Mouse (Mus musculus) splenic B cell, adult 2 months (primary cell): ENCODE data around the gene Mef2c.

ENCODE experiments used
- DNase-seq: peaks from one replicate; pipeline ENCODE4 v3.0.0-alpha.2; 2011; ENCODE audit warnings: low read depth, low spot score
- H3K27me3 ChIP-seq: 2 replicates; pipeline ENCODE4 v1.6.1; 2012; ENCODE audit warnings: mild to moderate bottlenecking, low read length, moderate library complexity, mixed read lengths; ENCODE audit not compliant: control insufficient read depth, poor library complexity, insufficient read depth, severe bottlenecking
- H3K36me3 ChIP-seq: 2 replicates; pipeline ENCODE4 v1.6.1; 2012; ENCODE audit warnings: mild to moderate bottlenecking, low read length, moderate library complexity, mixed read lengths; ENCODE audit not compliant: control insufficient read depth, poor library complexity, insufficient read depth, severe bottlenecking

The Mef2c gene

GRCm38 (mm10) chr13:83507687-83508086 lies 3.9 kb downstream of the Mef2c start:
- DNase-seq: no peak
- H3K27me3 ChIP-seq: no peaks in the 10 kb centered on the region
- no peaks in the 10 kb centered on the region for H3K36me3 ChIP-seq

GRCm38 (mm10) chr13:83515013-83515547 lies 11.2 kb downstream of the Mef2c start:
- Histone ChIP-seq H3K36me3 (no peaks in the 10 kb centered on the region), H3K27me3 (no peaks in the 10 kb centered on the region)
- DNase-seq: no peak

- Histone ChIP-seq H3K36me3 (no peaks in the 10 kb centered on the region), H3K27me3 (no peaks in the 10 kb centered on the region)
- DNase-seq: peak; percentile 84
Measured at GRCm38 (mm10) chr13:83517660-83518609, 14.1 kb downstream of the Mef2c start.

GRCm38 (mm10) chr13:83520807-83521206 lies 17.0 kb downstream of the Mef2c start:
- DNase-seq: no peak
- H3K27me3 ChIP-seq: no peaks in the 10 kb centered on the region
- H3K36me3 ChIP-seq: no peaks in the 10 kb centered on the region

- DNase-seq: peak; percentile 77
- Histone ChIP-seq H3K27me3 (no peaks in the 10 kb centered on the region), H3K36me3 (0 out of 2 replicates have a peak, but pooled peaks cover 2% of the 10 kb centered on the region)
Measured at GRCm38 (mm10) chr13:83523232-83523969, 19.6 kb downstream of the Mef2c start.

- H3K27me3 ChIP-seq: no peaks in the 10 kb centered on the region
- 0 out of 2 replicates have a peak, but pooled peaks cover 2% of the 10 kb centered on the region for H3K36me3 ChIP-seq
- DNase-seq: peak; percentile 77
Measured at GRCm38 (mm10) chr13:83524159-83524901, 20.5 kb downstream of the Mef2c start.

GRCm38 (mm10) chr13:83524902-83525715 lies 21.3 kb downstream of the Mef2c start:
- DNase-seq: peak; percentile 45
- Histone ChIP-seq H3K36me3 (0 out of 2 replicates have a peak, but pooled peaks cover 2% of the 10 kb centered on the region), H3K27me3 (no peaks in the 10 kb centered on the region)

GRCm38 (mm10) chr13:83525716-83526005 lies 21.8 kb downstream of the Mef2c start:
- Histone ChIP-seq H3K36me3 (0 out of 2 replicates have a peak, but pooled peaks cover 2% of the 10 kb centered on the region), H3K27me3 (no peaks in the 10 kb centered on the region)
- DNase-seq: no peak

GRCm38 (mm10) chr13:83526066-83526465 lies 22.2 kb downstream of the Mef2c start:
- Histone ChIP-seq H3K36me3 (0 out of 2 replicates have a peak, but pooled peaks cover 2% of the 10 kb centered on the region), H3K27me3 (no peaks in the 10 kb centered on the region)
- no peak for DNase-seq

GRCm38 (mm10) chr13:83527921-83528320 lies 24.1 kb downstream of the Mef2c start:
- no peak for DNase-seq
- H3K36me3 ChIP-seq: 0 out of 2 replicates have a peak, but pooled peaks cover 2% of the 10 kb centered on the region
- no peaks in the 10 kb centered on the region for H3K27me3 ChIP-seq

- DNase-seq: no peak
- H3K36me3 ChIP-seq: 0 out of 2 replicates have a peak, but pooled peaks cover 2% of the 10 kb centered on the region
Measured at GRCm38 (mm10) chr13:83529729-83530314, 26.0 kb downstream of the Mef2c start.

GRCm38 (mm10) chr13:83530889-83531288 lies 27.1 kb downstream of the Mef2c start:
- DNase-seq: no peak
- H3K27me3 ChIP-seq: no peaks in the 10 kb centered on the region
- H3K36me3 ChIP-seq: 0 out of 2 replicates have a peak, but pooled peaks cover 2% of the 10 kb centered on the region

More at GRCm38 (mm10) chr13:83529729-83530314, 26.0 kb downstream of the Mef2c start:
- no peaks in the 10 kb centered on the region for H3K27me3 ChIP-seq

GRCm38 (mm10) chr13:83531968-83532591 lies 28.2 kb downstream of the Mef2c start:
- Histone ChIP-seq H3K36me3 (0 out of 2 replicates have a peak, but pooled peaks cover 2% of the 10 kb centered on the region), H3K27me3 (no peaks in the 10 kb centered on the region)
- DNase-seq: peak; percentile 44
